Mouse (Mus musculus) ES-E14 (cell line): ENCODE results near the gene Cdk15. TPM values are rescaled to one million over a fixed set of nuclear protein-coding genes. Genes with fewer than 3 reads are reported as not detected.

Experiments
- DNase-seq: peaks from one replicate; pipeline ENCODE4 v3.0.0-alpha.2; 2013; ENCODE audit warnings: low read depth, low spot score
- H3K27ac ChIP-seq: 2 replicates; pipeline ENCODE4 v1.5.1; 2012; ENCODE audit warnings: low read depth, mild to moderate bottlenecking, low read length, moderate library complexity, mixed read lengths; ENCODE audit not compliant: poor library complexity, insufficient read depth, severe bottlenecking
- H3K36me3 ChIP-seq: 2 replicates; pipeline ENCODE4 v1.6.1; 2012; ENCODE audit warnings: mild to moderate bottlenecking, low read length, moderate library complexity, mixed read lengths; ENCODE audit not compliant: control insufficient read depth, poor library complexity, insufficient read depth, severe bottlenecking
- H3K4me1 ChIP-seq, 2 experiments: fragments of 150-350 bp in 1 of 2; sonication (generic) in 1 of 2; 2 replicates each; pipeline ENCODE4 v1.6.1; 2012; ENCODE audit warnings: low read length in 2 of 2, mild to moderate bottlenecking in 1 of 2, mixed read lengths in 1 of 2; ENCODE audit not compliant: control insufficient read depth in 2 of 2, insufficient read depth in 2 of 2, poor library complexity in 1 of 2
- H3K4me3 ChIP-seq, 2 experiments: fragments of 150-350 bp in 1 of 2; sonication (generic) in 1 of 2; 2 replicates each; pipeline ENCODE4 v1.5.1; 2012; ENCODE audit warnings: low read length in 2 of 2, low read depth in 1 of 2, mild to moderate bottlenecking in 1 of 2, mixed read lengths in 1 of 2; ENCODE audit not compliant: insufficient read depth in 1 of 2, poor library complexity in 1 of 2, severe bottlenecking in 1 of 2
- H3K9ac ChIP-seq: 2 replicates; pipeline ENCODE4 v1.6.1; 2012; ENCODE audit warnings: low read depth, mild to moderate bottlenecking, low read length, mixed read lengths; ENCODE audit not compliant: poor library complexity, insufficient read depth, severe bottlenecking
- H3K9me3 ChIP-seq: fragments of 150-350 bp; sonication (generic); 2 replicates; pipeline ENCODE4 v1.6.1; 2012; ENCODE audit warnings: low read depth, mild to moderate bottlenecking, low read length; ENCODE audit not compliant: control insufficient read depth, insufficient read depth
- CHD2 ChIP-seq: IDR thresholded peaks from 2 replicates; pipeline ENCODE4 v1.6.1; 2014; ENCODE audit warnings: mild to moderate bottlenecking, low read depth, low read length, inconsistent platforms
- HCFC1 ChIP-seq: IDR thresholded peaks from 2 replicates; pipeline ENCODE4 v1.6.1; 2012; ENCODE audit warnings: low read length, inconsistent platforms, borderline replicate concordance; ENCODE audit not compliant: insufficient read depth
- MAFK ChIP-seq: IDR thresholded peaks from 2 replicates; pipeline ENCODE4 v1.6.1; 2014; ENCODE audit warnings: mild to moderate bottlenecking, low read depth, low read length, inconsistent platforms; ENCODE audit not compliant: insufficient read depth
- ZC3H11A ChIP-seq: IDR thresholded peaks from 2 replicates; pipeline ENCODE4 v1.6.1; 2012; ENCODE audit warnings: low read depth, mild to moderate bottlenecking, inconsistent platforms, low read length, borderline replicate concordance
- ZNF384 ChIP-seq: IDR thresholded peaks from 2 replicates; pipeline ENCODE4 v1.6.1; 2012; ENCODE audit warnings: low read depth, low read length, inconsistent platforms
- in situ Hi-C, 2 experiments: fragments of 600-800 bp; cut with MboI; formaldehyde crosslinking; loops; one replicate each; pipeline ENCODE4 v1.15.1; 2025; ENCODE audit warnings: low sequenced_read_pairs in 2 of 2, inconsistent platforms in 1 of 2; ENCODE audit not compliant: unreplicated experiment in 2 of 2
- total RNA-seq: library from RNA; depleted of rRNA; stranded (reverse); fragments of 300-350 nt; gene quantifications from 2 replicates; pipeline ENCODE4 v1.2.3, GENCODE M21; 2012

Cdk15 gene
- total RNA-seq, 1 experiment, result 0.58 TPM

DNA sequence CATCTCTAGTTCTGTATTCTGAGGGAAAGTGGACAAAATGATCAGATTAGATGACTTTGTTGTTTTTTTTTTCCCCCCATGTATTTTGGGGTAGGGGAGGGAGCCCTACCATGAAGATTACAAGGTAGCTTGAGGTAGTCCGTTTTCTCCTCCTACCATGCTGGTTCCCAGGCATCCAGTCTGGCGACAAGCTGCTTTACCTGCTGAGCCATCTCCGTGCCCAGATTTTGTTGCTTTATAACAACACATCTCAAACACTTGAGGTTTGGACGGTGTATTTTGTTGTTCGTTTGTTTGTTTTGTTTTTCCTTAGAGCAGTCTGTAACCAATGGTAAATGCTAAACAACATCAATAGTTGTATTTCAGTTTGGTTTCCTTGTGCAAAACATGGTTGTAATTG lies 50.6 kb downstream of the Cdk15 start:
- Histone ChIP-seq H3K4me3 (no peak overlapping the region), H3K9ac (no peak overlapping the region), H3K4me1 (no peaks in the 10 kb centered on the region), H3K9me3 (no peaks in the 10 kb centered on the region), H3K27ac (no peak overlapping the region), H3K36me3 (no peaks in the 10 kb centered on the region)
- in situ Hi-C loops, result no loop called here
- no peak for TF ChIP-seq ZNF384
- no peak for TF ChIP-seq ZC3H11A
- TF ChIP-seq CHD2, result no peak
- no peak for TF ChIP-seq MAFK
- TF ChIP-seq HCFC1, result no peak
- DNase-seq, result no peak

DNA sequence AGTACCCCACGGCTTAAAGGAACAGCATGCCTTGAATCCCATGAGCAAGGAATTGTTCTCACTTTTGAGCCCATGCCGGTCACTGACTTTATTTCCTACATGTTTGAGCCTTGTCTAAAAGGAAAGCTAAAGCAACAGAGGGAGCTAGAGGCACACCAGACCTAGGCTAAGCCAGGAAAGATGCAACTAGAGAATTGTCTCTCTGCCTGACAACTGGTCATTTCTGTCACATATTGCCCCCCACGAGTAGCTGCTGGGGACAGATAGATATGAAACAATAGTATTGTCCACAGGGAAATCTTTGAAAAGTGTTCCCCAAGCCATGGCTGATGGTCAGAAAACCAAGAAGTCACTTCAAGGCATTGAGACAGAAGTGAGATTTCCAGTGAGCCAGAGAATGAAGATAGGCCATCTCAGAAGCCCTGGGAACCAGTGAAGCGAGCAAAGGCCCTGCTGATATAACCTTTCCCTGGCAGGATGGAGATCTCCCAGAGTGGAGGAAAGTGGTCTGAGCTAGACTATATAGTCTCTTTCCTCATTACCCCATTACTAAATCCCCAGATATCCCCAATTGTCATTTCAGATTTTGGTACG lies 54.7 kb downstream of the Cdk15 start:
- DNase-seq, result no peak
- TF ChIP-seq MAFK (no peak), HCFC1 (no peak), CHD2 (no peak), ZC3H11A (no peak), ZNF384 (no peak)
- Histone ChIP-seq H3K4me3 (no peak overlapping the region), H3K27ac (no peak overlapping the region), H3K9ac (no peak overlapping the region), H3K36me3 (no peaks in the 10 kb centered on the region), H3K9me3 (no peaks in the 10 kb centered on the region), H3K4me1 (peaks cover 0 to 11% of the 10 kb centered on the region in 2 experiments; a peak in 2 of 4 replicates)
- in situ Hi-C loops, result no loop called here

DNA sequence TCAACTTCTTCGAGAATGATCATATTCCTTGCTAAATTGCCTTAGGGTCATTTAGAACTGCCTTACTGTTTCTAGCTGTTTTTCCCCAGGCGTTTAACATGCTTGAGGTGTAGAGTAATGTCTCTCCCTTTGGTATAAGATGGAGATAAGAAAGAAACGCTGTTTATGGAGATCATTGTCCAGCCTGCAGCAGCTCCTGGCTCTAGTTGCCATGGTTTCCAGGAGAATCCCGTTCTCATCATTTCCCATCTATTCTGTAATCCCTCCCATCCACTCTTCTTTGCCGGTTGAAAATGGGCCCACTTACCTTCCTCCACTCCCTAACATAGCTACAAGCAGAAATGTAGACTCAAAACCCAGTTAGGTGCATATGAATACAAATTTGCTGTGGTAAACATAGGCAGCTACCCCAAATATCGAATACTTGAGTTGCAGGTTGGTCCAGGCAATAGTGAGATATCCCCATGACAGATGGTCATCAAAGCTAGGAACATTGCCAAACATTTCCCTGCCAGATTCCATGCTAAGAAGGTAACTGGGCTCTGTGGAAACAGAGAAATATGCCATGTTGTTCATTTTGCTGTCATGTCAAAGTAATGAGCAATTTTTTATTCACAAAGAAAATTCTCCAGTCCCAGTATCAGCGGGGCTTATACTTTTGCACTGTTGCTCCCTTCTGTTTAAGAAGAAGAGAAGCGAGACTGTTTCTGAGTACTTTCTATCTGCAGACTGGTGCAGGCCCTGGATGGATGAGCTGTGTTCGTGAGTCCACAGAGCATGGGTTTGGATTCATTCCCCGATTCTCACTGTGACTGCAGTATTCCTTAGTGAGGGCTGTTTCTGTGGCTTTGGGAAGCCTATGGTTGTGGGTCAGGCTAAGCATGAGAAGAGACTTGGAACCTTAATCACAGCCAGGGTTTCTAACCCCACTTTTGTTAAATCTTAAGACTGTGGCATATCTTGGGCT lies 55.8 kb downstream of the Cdk15 start:
- Histone ChIP-seq H3K9ac (no peak overlapping the region), H3K9me3 (no peaks in the 10 kb centered on the region), H3K36me3 (no peaks in the 10 kb centered on the region), H3K4me1 (peaks cover 0 to 11% of the 10 kb centered on the region in 2 experiments; a peak in 2 of 4 replicates), H3K27ac (no peak overlapping the region), H3K4me3 (no peak overlapping the region)
- no peak for DNase-seq
- TF ChIP-seq ZC3H11A, result no peak
- TF ChIP-seq MAFK, result no peak
- no peak for TF ChIP-seq ZNF384
- no peak for TF ChIP-seq HCFC1
- no peak for TF ChIP-seq CHD2
- in situ Hi-C loops, result no loop called here

DNA sequence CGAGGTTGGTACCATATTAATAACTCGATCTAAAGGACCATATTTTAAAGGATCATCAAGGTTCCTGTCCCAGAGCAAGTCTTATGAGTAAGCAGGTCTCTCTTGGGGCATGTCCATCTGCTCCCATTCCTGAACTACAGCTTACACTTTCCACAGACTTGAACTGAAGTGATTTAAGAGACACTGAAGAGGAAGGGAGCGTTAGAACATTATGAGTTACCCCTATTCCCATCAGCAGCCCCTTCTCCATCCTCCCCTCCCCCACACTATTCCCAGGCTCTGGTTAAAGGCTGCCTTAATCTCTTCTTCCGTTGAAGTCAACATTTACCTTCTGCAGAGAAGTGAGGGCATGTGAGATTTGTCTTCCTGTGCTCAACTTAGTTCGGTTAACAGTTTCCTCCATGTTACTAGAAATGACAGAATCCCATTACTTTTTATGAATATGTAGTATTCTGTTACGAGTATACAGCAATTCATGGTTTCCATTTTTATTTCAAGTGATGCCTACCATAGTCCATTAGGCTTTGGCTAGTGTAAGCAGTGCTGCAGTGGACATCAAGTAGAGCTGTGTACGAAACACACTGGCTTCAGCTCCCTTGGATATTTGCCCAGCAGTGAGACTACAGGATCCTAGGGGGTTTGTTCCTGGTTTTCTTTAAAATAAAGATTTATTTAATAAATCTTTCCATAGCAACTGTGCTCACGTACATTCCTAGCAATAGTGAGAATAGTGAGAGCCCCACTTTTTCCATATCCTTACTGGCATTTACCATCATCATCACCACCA lies 56.6 kb downstream of the Cdk15 start:
- H3K4me1 ChIP-seq, result peaks cover 0 to 11% of the 10 kb centered on the region in 2 experiments; a peak in 2 of 4 replicates
- H3K9me3 ChIP-seq, result no peaks in the 10 kb centered on the region
- no peak overlapping the region for H3K4me3 ChIP-seq
- H3K27ac ChIP-seq, result no peak overlapping the region
- TF ChIP-seq MAFK (no peak), HCFC1 (no peak), ZC3H11A (no peak), ZNF384 (no peak), CHD2 (no peak)
- in situ Hi-C loops, result no loop called here
- no peak for DNase-seq
- H3K36me3 ChIP-seq, result no peaks in the 10 kb centered on the region
- H3K9ac ChIP-seq, result no peak overlapping the region
